Mouse (Mus musculus): ENCODE results near the gene Krtap1-4. TPM values are rescaled to one million over a fixed set of nuclear protein-coding genes. Genes with fewer than 3 reads are reported as not detected.

Krtap1-4 gene
- total RNA-seq, 1 experiment = not detected

- TF ChIP-seq ZC3H11A (IDR thresholded peaks at IDR 0.05; ENCODE audit: borderline replicate concordance, low read depth, low read length) (no peak), ZNF384 (IDR thresholded peaks at IDR 0.05; ENCODE audit: low read depth, low read length) (no peak), HCFC1 (IDR thresholded peaks at IDR 0.05; ENCODE audit: borderline replicate concordance, insufficient read depth, low read length) (no peak), MAFK (IDR thresholded peaks at IDR 0.05; ENCODE audit: insufficient read depth, low read depth, low read length) (no peak), CHD2 (IDR thresholded peaks at IDR 0.05; ENCODE audit: low read depth, low read length) (no peak)
- DNase-seq (ENCODE audit: low read depth, low spot score) = no peak
- in situ Hi-C loops (cut with MboI; ENCODE audit: low sequenced_read_pairs in 2 of 2, unreplicated experiment in 2 of 2) = no loop called here
- H3K9ac ChIP-seq (ENCODE audit: insufficient read depth, low read depth, low read length, poor library complexity, severe bottlenecking) = no peak overlapping the region
- no peaks in the 10 kb centered on the region for H3K9me3 ChIP-seq (ENCODE audit: control insufficient read depth, insufficient read depth, low read depth, low read length)
- no peak overlapping the region for H3K27ac ChIP-seq (ENCODE audit: insufficient read depth, low read depth, low read length, poor library complexity, severe bottlenecking)
- no peaks in the 10 kb centered on the region for H3K36me3 ChIP-seq (ENCODE audit: control insufficient read depth, insufficient read depth, low read length, poor library complexity, severe bottlenecking)
- H3K4me3 ChIP-seq (ENCODE audit: insufficient read depth in 1 of 2, low read depth in 1 of 2, low read length in 2 of 2, poor library complexity in 1 of 2, severe bottlenecking in 1 of 2) = no peak overlapping the region
- no peaks in the 10 kb centered on the region for H3K4me1 ChIP-seq (ENCODE audit: control insufficient read depth in 2 of 2, insufficient read depth in 2 of 2, low read length in 2 of 2, poor library complexity in 1 of 2)
Measured at GRCm38 (mm10) chr11:99581564-99581963, 1.9 kb downstream of the Krtap1-4 start.

GRCm38 (mm10) chr11:99581051-99581450 lies 2.4 kb downstream of the Krtap1-4 start:
- DNase-seq (ENCODE audit: low read depth, low spot score) = no peak
- in situ Hi-C loops (cut with MboI; ENCODE audit: low sequenced_read_pairs in 2 of 2, unreplicated experiment in 2 of 2) = no loop called here
- TF ChIP-seq ZC3H11A (IDR thresholded peaks at IDR 0.05; ENCODE audit: borderline replicate concordance, low read depth, low read length) = no peak
- no peak for TF ChIP-seq ZNF384 (IDR thresholded peaks at IDR 0.05; ENCODE audit: low read depth, low read length)
- no peak for TF ChIP-seq HCFC1 (IDR thresholded peaks at IDR 0.05; ENCODE audit: borderline replicate concordance, insufficient read depth, low read length)
- no peak for TF ChIP-seq CHD2 (IDR thresholded peaks at IDR 0.05; ENCODE audit: low read depth, low read length)
- Histone ChIP-seq H3K36me3 (ENCODE audit: control insufficient read depth, insufficient read depth, low read length, poor library complexity, severe bottlenecking) (no peaks in the 10 kb centered on the region), H3K9ac (ENCODE audit: insufficient read depth, low read depth, low read length, poor library complexity, severe bottlenecking) (no peak overlapping the region), H3K4me3 (ENCODE audit: insufficient read depth in 1 of 2, low read depth in 1 of 2, low read length in 2 of 2, poor library complexity in 1 of 2, severe bottlenecking in 1 of 2) (no peak overlapping the region), H3K4me1 (ENCODE audit: control insufficient read depth in 2 of 2, insufficient read depth in 2 of 2, low read length in 2 of 2, poor library complexity in 1 of 2) (no peaks in the 10 kb centered on the region), H3K9me3 (ENCODE audit: control insufficient read depth, insufficient read depth, low read depth, low read length) (no peaks in the 10 kb centered on the region), H3K27ac (ENCODE audit: insufficient read depth, low read depth, low read length, poor library complexity, severe bottlenecking) (no peak overlapping the region)

- TF ChIP-seq ZC3H11A (IDR thresholded peaks at IDR 0.05; ENCODE audit: borderline replicate concordance, low read depth, low read length) (no peak), ZNF384 (IDR thresholded peaks at IDR 0.05; ENCODE audit: low read depth, low read length) (no peak), MAFK (IDR thresholded peaks at IDR 0.05; ENCODE audit: insufficient read depth, low read depth, low read length) (no peak), HCFC1 (IDR thresholded peaks at IDR 0.05; ENCODE audit: borderline replicate concordance, insufficient read depth, low read length) (no peak), CHD2 (IDR thresholded peaks at IDR 0.05; ENCODE audit: low read depth, low read length) (no peak)
- Histone ChIP-seq H3K9ac (ENCODE audit: insufficient read depth, low read depth, low read length, poor library complexity, severe bottlenecking) (no peak within 1 kb of the TSS), H3K4me3 (ENCODE audit: insufficient read depth in 1 of 2, low read depth in 1 of 2, low read length in 2 of 2, poor library complexity in 1 of 2, severe bottlenecking in 1 of 2) (no peak within 1 kb of the TSS), H3K4me1 (ENCODE audit: control insufficient read depth in 2 of 2, insufficient read depth in 2 of 2, low read length in 2 of 2, poor library complexity in 1 of 2) (no peaks in the 10 kb centered on the region), H3K36me3 (ENCODE audit: control insufficient read depth, insufficient read depth, low read length, poor library complexity, severe bottlenecking) (no peaks in the 10 kb centered on the region), H3K27ac (ENCODE audit: insufficient read depth, low read depth, low read length, poor library complexity, severe bottlenecking) (no peak within 1 kb of the TSS), H3K9me3 (ENCODE audit: control insufficient read depth, insufficient read depth, low read depth, low read length) (no peaks in the 10 kb centered on the region)
- in situ Hi-C loops (cut with MboI; ENCODE audit: low sequenced_read_pairs in 2 of 2, unreplicated experiment in 2 of 2) = no loop called here
- DNase-seq (ENCODE audit: low read depth, low spot score) = no peak
Measured at GRCm38 (mm10) chr11:99580636-99581035, 2.8 kb downstream of the Krtap1-4 start, which contains the start of gene Krtap1-5. TSS of gene Krtap1-5 (minus strand) at chr11:99581016.

- no peak overlapping the region for H3K4me3 ChIP-seq (ENCODE audit: insufficient read depth in 1 of 2, low read depth in 1 of 2, low read length in 2 of 2, poor library complexity in 1 of 2, severe bottlenecking in 1 of 2)
- in situ Hi-C loops (cut with MboI; ENCODE audit: low sequenced_read_pairs in 2 of 2, unreplicated experiment in 2 of 2) = no loop called here
Measured at GRCm38 (mm10) chr11:99574106-99574505, 9.3 kb downstream of the Krtap1-4 start.

GRCm38 (mm10) chr11:99573164-99573563 lies 10.3 kb downstream of the Krtap1-4 start:
- no peak for TF ChIP-seq ZC3H11A (IDR thresholded peaks at IDR 0.05; ENCODE audit: borderline replicate concordance, low read depth, low read length)
- TF ChIP-seq ZNF384 (IDR thresholded peaks at IDR 0.05; ENCODE audit: low read depth, low read length) = no peak
- TF ChIP-seq HCFC1 (IDR thresholded peaks at IDR 0.05; ENCODE audit: borderline replicate concordance, insufficient read depth, low read length) = no peak
- Histone ChIP-seq H3K9ac (ENCODE audit: insufficient read depth, low read depth, low read length, poor library complexity, severe bottlenecking) (no peak overlapping the region), H3K27ac (ENCODE audit: insufficient read depth, low read depth, low read length, poor library complexity, severe bottlenecking) (no peak overlapping the region), H3K4me3 (ENCODE audit: insufficient read depth in 1 of 2, low read depth in 1 of 2, low read length in 2 of 2, poor library complexity in 1 of 2, severe bottlenecking in 1 of 2) (no peak overlapping the region), H3K4me1 (ENCODE audit: control insufficient read depth in 2 of 2, insufficient read depth in 2 of 2, low read length in 2 of 2, poor library complexity in 1 of 2) (no peaks in the 10 kb centered on the region), H3K36me3 (ENCODE audit: control insufficient read depth, insufficient read depth, low read length, poor library complexity, severe bottlenecking) (no peaks in the 10 kb centered on the region), H3K9me3 (ENCODE audit: control insufficient read depth, insufficient read depth, low read depth, low read length) (no peaks in the 10 kb centered on the region)
- in situ Hi-C loops (cut with MboI; ENCODE audit: low sequenced_read_pairs in 2 of 2, unreplicated experiment in 2 of 2) = no loop called here
- no peak for DNase-seq (ENCODE audit: low read depth, low spot score)

More at GRCm38 (mm10) chr11:99574106-99574505, 9.3 kb downstream of the Krtap1-4 start:
- TF ChIP-seq HCFC1 (IDR thresholded peaks at IDR 0.05; ENCODE audit: borderline replicate concordance, insufficient read depth, low read length) (no peak), CHD2 (IDR thresholded peaks at IDR 0.05; ENCODE audit: low read depth, low read length) (no peak), MAFK (IDR thresholded peaks at IDR 0.05; ENCODE audit: insufficient read depth, low read depth, low read length) (no peak), ZNF384 (IDR thresholded peaks at IDR 0.05; ENCODE audit: low read depth, low read length) (no peak), ZC3H11A (IDR thresholded peaks at IDR 0.05; ENCODE audit: borderline replicate concordance, low read depth, low read length) (no peak)
- Histone ChIP-seq H3K4me1 (ENCODE audit: control insufficient read depth in 2 of 2, insufficient read depth in 2 of 2, low read length in 2 of 2, poor library complexity in 1 of 2) (no peaks in the 10 kb centered on the region), H3K36me3 (ENCODE audit: control insufficient read depth, insufficient read depth, low read length, poor library complexity, severe bottlenecking) (no peaks in the 10 kb centered on the region), H3K27ac (ENCODE audit: insufficient read depth, low read depth, low read length, poor library complexity, severe bottlenecking) (no peak overlapping the region), H3K9me3 (ENCODE audit: control insufficient read depth, insufficient read depth, low read depth, low read length) (no peaks in the 10 kb centered on the region), H3K9ac (ENCODE audit: insufficient read depth, low read depth, low read length, poor library complexity, severe bottlenecking) (no peak overlapping the region; the same call in 1 of the 2 replicates)
- DNase-seq (ENCODE audit: low read depth, low spot score) = peak; percentile 58

All from ES-E14 (cell line).